Mouse (Mus musculus) B cell, adult (primary cell): ENCODE measurements around the gene Enho. TPM values are rescaled to one million over a fixed set of nuclear protein-coding genes. Genes with fewer than 3 reads are reported as not detected.

Experiments used
- total RNA-seq: library from RNA; stranded (reverse); gene quantifications from 4 replicates; pipeline ENCODE4 v1.2.4, GENCODE M21; 2023; ENCODE audit not compliant: inconsistent age

Gene Enho
- not detected in 4 replicates for total RNA-seq

GRCm38 (mm10) chr4:41639913-41640507 lies at the start of gene Enho:
Gene Enho (minus strand): TSS chr4:41640324.

Other genes starting within 250 kb of the Enho start
- 3.0 to 4.6 TPM (median 3.5 TPM) in 4 replicates for gene Kif24, start 175.4 kb downstream of the Enho start, total RNA-seq
- 3.7 to 5.9 TPM (median 5.3 TPM) in 4 replicates for gene Nudt2, start 175.2 kb downstream of the Enho start, total RNA-seq
- not detected in 4 replicates for gene AI464131, start 137.2 kb downstream of the Enho start, total RNA-seq
- gene 1110017D15Rik, start 123.0 kb downstream of the Enho start, total RNA-seq, result not detected in 4 replicates
- 13.8 to 14.4 TPM (median 14.4 TPM) in 4 replicates for gene Fam219a, start 70.8 kb downstream of the Enho start, total RNA-seq
- gene Dnaic1, start 70.5 kb downstream of the Enho start, total RNA-seq, result not detected in 4 replicates
- not detected in 4 replicates for gene Cntfr, start 56.8 kb upstream of the Enho start, total RNA-seq
- 13.9 to 18.6 TPM (median 15.3 TPM) in 4 replicates for gene Il11ra1, start 59.7 kb upstream of the Enho start, total RNA-seq
- 30.3 to 35.1 TPM (median 34.0 TPM) in 4 replicates for gene Rpp25l, start 73.2 kb upstream of the Enho start, total RNA-seq
- 50.6 to 69.0 TPM (median 61.6 TPM) in 4 replicates for gene Dctn3, start 82.8 kb upstream of the Enho start, total RNA-seq
- gene Arid3c, start 90.8 kb upstream of the Enho start, total RNA-seq, result not detected in 4 replicates
- gene Galt, start 114.9 kb upstream of the Enho start, total RNA-seq, result 52.6 to 62.3 TPM (median 55.4 TPM) in 4 replicates
- 16.1 to 19.6 TPM (median 18.2 TPM) in 4 replicates for gene Sigmar1, start 115.8 kb upstream of the Enho start, total RNA-seq
- gene Ccl27a, start 133.9 kb upstream of the Enho start, total RNA-seq, result 8.4 to 14.2 TPM (median 11.9 TPM) in 4 replicates